Mouse (Mus musculus) left cerebral cortex, postnatal 14 days (tissue): Measurements from ENCODE around the gene Gm7075. TPM values are rescaled to one million over a fixed set of nuclear protein-coding genes. Genes with fewer than 3 reads are reported as not detected.
"Not testable (repeated sequence)": the region's sequence is repeated elsewhere in the genome, so short reads cannot be mapped to it uniquely, and the experiment has no call there.

ENCODE experiments used
- DNase-seq, 2 experiments: peaks; one replicate each; pipeline ENCODE4 v3.0.0; 2021 to 2022; ENCODE audit warnings: low spot score in 2 of 2, mixed read lengths in 1 of 2
- intact Hi-C: fragments of 180-260 bp; cut with DNase I; formaldehyde crosslinking; loops from one replicate; pipeline ENCODE4 v1.15.1; 2025
- long read RNA-seq, 2 experiments: library from polyadenylated mRNA; stranded (forward); transcript quantifications; one replicate each; pipeline ENCODE4 v2.0.0; 2021
- total RNA-seq, 2 experiments: library from RNA; stranded (reverse); gene quantifications; 2 replicates each; pipeline ENCODE4 v1.2.3; 2021

Gm7075 gene
- total RNA-seq, result not detected
- long read RNA-seq, experiment 1, transcript Gm7075-201 (1 exons, 425 nt), result major isoform, 25 of 25 reads
- long read RNA-seq, experiment 1, partial matches to known transcripts, result 0 of 25 reads
- long read RNA-seq, experiment 1, other reads (novel, unspliced or antisense), result 0 of 25 reads
- long read RNA-seq, experiment 2, transcript Gm7075-201 (1 exons, 425 nt), result major isoform, 14 of 14 reads
- long read RNA-seq, experiment 2, partial matches to known transcripts, result 0 of 14 reads
- long read RNA-seq, experiment 2, other reads (novel, unspliced or antisense), result 0 of 14 reads

GRCm38 (mm10) chr10:63421739-63422735 lies at the start of gene Gm7075:
Gene Gm7075, minus strand, starts transcription at chr10:63421789.
- intact Hi-C loops, result loop anchor here (5.0 to 10.0 kb wide), 2 partner anchors 150 to 663 kb away; no protein-coding TSS in a partner anchor
- DNase-seq, result peak; percentile 38 to 42

GRCm38 (mm10) chr10:63460935-63461334 lies 39.3 kb upstream of the Gm7075 start:
- intact Hi-C loops, result no loop called here
- no peak for DNase-seq

GRCm38 (mm10) chr10:63457292-63458128 lies 35.9 kb upstream of the Gm7075 start:
- intact Hi-C loops, result no loop called here
- DNase-seq, result no peak

GRCm38 (mm10) chr10:63455110-63455878 lies 33.7 kb upstream of the Gm7075 start:
- DNase-seq, result no peak
- intact Hi-C loops, result no loop called here

- no peak for DNase-seq
- intact Hi-C loops, result no loop called here
Measured at GRCm38 (mm10) chr10:63453926-63454325, 32.3 kb upstream of the Gm7075 start.

- intact Hi-C loops, DNase-seq: not testable (repeated sequence)
Measured at GRCm38 (mm10) chr10:63444602-63445387, 23.2 kb upstream of the Gm7075 start.

GRCm38 (mm10) chr10:63439694-63440228 lies 18.2 kb upstream of the Gm7075 start:
- no peak for DNase-seq
- intact Hi-C loops, result no loop called here

- intact Hi-C loops, result no loop called here
Measured at GRCm38 (mm10) chr10:63438736-63439262, 17.2 kb upstream of the Gm7075 start.

GRCm38 (mm10) chr10:63432887-63433286 lies 11.3 kb upstream of the Gm7075 start:
- no peak for DNase-seq
- intact Hi-C loops, result no loop called here

More at GRCm38 (mm10) chr10:63438736-63439262, 17.2 kb upstream of the Gm7075 start:
- no peak for DNase-seq

- intact Hi-C loops, result no loop called here
- DNase-seq, result no peak
Measured at GRCm38 (mm10) chr10:63432099-63432498, 10.5 kb upstream of the Gm7075 start.

GRCm38 (mm10) chr10:63431221-63431736 lies 9.7 kb upstream of the Gm7075 start:
- intact Hi-C loops, result no loop called here
- no peak for DNase-seq

GRCm38 (mm10) chr10:63429785-63430305 lies 8.3 kb upstream of the Gm7075 start, which contains the start of gene Ctnna3:
Gene Ctnna3, plus strand, starts transcription at chr10:63430098.
- peak; percentile 87 to 88 for DNase-seq
- intact Hi-C loops, result loop anchor here (5.0 to 10.0 kb wide), 2 partner anchors 47 to 655 kb away; no protein-coding TSS in a partner anchor

GRCm38 (mm10) chr10:63429380-63429779 lies 7.8 kb upstream of the Gm7075 start:
- peak; percentile 99 to 100 for DNase-seq
- intact Hi-C loops, result loop anchor here (5.0 to 10.0 kb wide), 2 partner anchors 48 to 655 kb away; no protein-coding TSS in a partner anchor

GRCm38 (mm10) chr10:63429023-63429340 lies 7.4 kb upstream of the Gm7075 start:
- intact Hi-C loops, result loop anchor here (5.0 to 10.0 kb wide), 2 partner anchors 48 to 656 kb away; no protein-coding TSS in a partner anchor
- DNase-seq, result no peak

GRCm38 (mm10) chr10:63428243-63429022 lies 6.8 kb upstream of the Gm7075 start:
- peak; percentile 31 to 46 for DNase-seq
- intact Hi-C loops, result loop anchor here (5.0 to 10.0 kb wide), 2 partner anchors 49 to 656 kb away; no protein-coding TSS in a partner anchor

- intact Hi-C loops, result loop anchor here (5.0 to 10.0 kb wide), 2 partner anchors 50 to 658 kb away; no protein-coding TSS in a partner anchor
Measured at GRCm38 (mm10) chr10:63427146-63427545, 5.6 kb upstream of the Gm7075 start.

More at GRCm38 (mm10) chr10:63427146-63427545, 5.6 kb upstream of the Gm7075 start:
- no peak for DNase-seq
